Mouse (Mus musculus): ENCODE data around the gene Rimbp3.
A peak's percentile ranks its signal among the peaks of the same experiment; 100 is the strongest.
"Not testable (repeated sequence)": the region's sequence is repeated elsewhere in the genome, so short reads cannot be mapped to it uniquely, and the experiment has no call there.

Rimbp3 gene

DNA sequence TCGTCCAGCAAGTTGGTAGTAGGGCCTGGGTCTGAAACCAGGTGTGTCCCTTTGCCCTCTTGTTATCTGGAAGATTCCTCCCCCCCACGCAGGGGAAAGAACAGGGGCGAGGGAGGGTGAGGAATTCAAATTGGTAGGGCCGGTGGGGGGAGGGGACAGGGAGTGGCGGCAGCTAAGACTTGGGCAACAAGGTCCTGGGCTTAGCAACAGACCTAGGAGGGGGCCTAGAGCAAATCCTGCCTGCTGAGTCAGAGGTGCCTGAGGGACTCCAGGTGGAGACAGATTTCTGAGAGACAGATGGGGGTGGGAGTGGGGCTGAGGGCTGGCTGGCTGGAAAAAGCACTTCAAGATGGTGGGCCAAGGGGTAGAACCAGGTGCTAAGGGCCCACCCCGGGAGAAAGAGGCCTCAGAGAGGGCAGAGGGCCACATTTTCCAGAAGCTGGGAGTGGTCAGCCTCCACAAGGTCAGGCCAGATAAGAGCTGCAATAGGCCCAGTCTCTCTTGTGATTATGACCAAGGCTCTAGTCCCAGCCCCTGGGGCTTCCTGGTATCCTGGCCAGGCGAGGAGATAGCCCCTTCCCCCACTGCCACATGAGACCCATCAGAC is 11.8 kb downstream of the Rimbp3 start:
- DNase-seq, result no peak

DNA sequence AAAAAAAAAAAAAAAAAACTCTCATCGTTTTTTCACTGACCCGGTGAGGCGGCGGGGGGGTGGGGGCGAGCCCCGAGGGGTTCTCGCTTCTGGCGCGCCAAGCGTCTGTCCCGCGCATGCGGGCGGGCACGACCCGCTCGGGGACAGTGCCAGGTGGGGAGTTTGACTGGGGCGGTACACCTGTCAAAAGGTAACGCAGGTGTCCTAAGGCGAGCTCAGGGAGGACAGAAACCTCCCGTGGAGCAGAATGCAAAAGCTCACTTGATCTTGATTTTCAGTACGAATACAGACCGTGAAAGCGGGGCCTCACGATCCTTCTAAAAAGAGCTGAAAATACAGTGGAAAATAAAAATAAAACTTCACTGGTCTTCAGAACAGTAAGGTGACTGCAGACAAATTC is 13.8 kb downstream of the Rimbp3 start:
- DNase-seq, result peak; percentile 84 to 94

DNA sequence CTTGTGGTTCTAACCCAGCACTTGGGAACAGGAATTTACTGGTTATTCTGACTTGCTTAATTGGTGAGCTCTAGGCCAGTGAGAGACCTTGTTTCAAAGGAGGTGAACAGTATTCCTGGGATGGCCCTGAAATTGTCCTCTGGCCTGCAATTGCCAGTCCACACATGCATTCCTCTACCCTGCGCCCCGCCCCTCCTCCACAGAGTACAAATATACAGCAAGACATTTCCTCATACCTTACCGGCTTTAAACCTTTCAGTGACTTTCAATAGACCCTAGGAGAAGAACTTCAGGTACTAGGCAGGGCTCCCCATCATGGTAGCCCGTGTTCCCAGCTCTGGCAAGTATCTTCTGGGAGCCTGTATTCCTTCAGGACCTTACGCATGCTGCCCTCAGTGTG is 17.2 kb downstream of the Rimbp3 start:
- DNase-seq, result no peak

DNA sequence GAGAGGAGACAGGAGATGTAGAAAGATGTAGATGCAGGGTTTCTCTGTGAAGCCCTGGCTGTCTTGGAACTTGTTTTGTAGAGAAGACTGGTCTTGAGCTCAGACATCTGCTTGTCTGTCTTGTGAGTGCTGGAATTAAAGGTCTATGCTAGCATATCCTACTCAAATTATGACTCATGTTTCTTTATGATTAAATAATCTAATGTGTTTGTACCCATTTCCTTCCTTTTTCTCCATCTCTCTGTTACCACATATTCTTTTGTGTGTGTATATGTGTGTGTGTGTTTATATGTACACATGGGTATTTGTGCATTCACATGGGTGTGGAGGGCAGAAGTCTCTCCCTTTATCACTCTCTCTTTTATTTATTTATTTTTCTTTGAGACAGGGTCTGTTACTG is 18.1 kb downstream of the Rimbp3 start:
- no peak for DNase-seq

DNA sequence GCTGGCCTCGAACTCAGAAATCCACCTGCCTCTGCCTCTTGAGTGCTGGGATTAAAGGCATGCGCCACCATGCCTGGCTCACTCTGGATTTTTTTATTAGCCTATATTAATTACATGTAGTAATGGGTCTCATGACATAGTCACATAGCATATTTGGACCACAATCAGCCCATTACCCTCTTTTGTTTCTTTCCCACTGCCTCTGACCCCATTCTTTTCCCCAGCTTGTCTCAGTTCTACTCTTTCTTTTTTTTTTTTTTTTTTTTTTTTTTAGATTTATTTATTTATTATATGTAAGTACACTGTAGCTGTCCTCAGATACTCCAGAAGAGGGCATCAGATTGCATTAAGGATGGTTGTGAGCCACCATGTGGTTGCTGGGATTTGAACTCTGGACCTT is 23.1 kb downstream of the Rimbp3 start:
- not testable (repeated sequence) for DNase-seq

DNA sequence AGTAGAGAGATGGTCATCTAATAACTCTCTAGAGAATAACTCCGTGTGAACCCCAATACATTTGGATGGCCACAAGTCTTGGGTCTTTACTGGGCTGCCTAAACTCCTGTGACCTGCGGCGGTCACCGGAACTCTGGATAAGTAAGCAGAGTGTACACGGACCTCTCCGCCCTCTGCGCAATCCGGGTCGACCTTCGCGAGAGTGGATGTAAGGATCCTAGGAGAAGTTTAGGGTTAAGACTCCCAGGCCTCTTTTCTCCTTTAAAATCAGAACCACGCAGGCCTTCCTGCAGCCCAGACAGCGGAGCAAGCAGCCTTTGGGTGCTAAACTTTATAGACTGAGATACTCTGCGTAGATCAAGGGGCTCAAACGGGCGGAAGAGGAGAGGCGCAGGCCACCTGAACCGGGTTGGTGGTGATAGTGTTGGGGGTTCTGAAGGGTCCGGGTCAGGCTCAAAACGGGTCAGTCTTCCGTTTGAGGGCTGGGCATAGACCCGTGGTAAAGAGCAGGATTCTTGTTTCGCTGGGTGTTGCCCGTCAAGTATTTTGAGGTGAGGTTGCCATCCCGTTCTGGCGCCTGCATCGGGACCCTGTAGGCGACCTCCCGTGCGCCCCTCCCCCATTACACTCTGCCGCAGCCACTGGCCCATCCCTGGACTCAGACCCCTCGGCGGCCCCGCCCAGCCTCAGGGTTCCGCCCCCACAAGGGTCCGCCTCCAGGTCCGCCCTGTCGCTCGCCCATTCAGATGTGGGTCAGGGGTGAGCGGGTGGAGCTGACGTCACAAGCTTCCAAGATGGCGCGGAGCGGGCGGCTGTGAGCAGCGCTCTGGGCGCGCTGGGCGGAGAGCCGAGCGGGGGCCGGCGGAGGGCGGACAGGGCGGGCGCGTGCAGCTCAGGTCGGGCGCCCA is 24.6 kb downstream of the Rimbp3 start, which contains the start of gene Hic2:
TSS of gene Hic2 (plus strand) at position 779 of the 908 bp plus-strand sequence.
- DNase-seq, result peak; percentile 97 to 98

DNA sequence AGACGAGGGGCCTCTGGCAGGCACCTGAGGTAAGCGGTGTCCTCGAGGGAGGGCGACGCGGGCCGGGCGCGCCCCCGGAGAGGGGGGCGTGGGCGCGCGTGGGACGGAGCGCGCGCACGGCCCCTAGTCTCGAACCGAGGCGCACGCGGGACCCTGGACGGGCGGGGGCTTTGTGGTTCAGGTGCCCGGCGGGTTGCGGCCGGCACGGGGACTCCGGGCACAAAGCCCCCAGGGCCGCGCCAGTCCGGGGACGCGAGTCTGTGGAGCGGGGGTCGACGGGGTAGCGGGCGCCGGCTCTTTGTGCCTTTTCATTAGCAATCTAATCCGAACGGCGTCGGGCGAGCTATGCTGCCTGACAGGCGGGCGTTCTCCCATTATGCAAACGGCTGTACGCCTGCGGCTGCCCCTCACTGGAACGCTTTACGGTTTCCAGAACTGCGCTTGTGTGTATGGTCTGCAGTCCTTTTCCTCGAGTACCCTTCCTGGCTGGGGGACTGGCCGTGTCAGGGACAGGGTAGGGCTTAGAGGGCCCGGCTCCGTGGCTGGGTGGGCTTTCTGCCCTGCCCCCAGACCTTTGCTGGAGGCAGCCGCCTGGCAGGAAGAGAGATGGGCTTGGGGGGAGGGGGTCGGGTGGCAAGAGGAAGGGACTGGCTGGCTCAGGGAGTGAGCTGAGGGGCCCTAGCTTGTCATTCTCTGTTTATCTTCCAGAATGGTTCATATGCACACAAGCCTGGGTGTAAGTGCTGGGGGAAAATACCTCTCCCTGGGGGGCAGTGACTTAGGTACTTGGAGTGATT is 25.5 kb downstream of the Rimbp3 start:
- peak in 1 of 2 experiments; percentile 44 for DNase-seq

DNA sequence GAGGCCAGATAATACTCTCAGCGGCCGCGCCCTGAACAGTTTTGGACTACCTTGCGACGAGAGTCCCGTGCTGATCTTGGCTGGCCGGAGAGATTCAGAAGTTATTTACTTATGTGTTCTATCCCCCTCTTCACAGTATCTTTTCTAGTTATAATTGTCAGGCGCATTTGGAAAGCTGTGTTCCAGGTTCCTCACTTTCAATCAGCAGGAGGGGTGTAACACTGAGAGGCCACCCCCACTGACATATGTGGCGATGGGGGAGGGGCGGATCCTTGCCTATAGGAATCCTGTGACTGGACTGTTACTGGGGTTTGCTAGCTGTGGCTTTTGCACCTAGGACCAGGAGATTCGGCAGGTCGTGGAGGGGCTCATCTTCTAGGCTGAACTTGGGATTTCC is 26.1 kb downstream of the Rimbp3 start:
- DNase-seq, result peak in 1 of 2 experiments; percentile 19

DNA sequence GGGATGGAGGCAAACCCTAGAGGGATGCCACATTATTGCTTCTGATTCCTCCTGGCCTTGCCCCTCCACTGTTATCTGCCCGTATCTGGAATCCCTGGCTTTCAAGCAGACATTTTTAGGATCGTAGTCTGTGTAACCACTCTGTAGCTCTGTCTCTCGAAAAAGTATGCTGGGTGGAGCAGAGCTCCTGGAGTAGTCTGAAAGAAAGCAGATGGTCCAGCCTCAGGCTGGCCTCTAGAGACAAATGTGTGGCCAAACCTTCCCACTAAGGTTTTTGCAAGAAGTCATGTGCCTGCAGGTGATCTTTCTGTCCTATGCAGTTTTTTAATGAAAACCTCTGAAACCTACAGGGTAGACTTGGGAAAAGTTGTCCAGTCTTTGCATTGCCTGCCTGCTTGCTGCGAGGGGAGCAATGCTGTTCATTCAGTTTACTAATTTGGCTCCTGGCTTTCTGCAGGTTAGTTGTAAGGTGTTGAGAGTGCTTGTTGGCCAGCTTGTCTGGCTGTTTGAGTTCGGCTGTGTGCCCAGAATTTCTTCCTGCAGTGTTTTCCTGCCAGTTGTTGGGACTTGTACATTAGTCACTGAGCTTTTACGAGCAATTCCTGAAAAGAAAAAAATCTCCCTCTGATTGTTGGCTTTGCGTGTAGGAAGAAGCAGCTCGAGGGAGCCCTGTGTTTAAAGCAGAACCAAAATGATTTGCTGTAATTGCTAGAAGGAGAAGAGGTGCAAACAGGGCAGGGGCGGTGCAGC is 26.7 kb downstream of the Rimbp3 start:
- DNase-seq, result peak; percentile 61 to 69

DNA sequence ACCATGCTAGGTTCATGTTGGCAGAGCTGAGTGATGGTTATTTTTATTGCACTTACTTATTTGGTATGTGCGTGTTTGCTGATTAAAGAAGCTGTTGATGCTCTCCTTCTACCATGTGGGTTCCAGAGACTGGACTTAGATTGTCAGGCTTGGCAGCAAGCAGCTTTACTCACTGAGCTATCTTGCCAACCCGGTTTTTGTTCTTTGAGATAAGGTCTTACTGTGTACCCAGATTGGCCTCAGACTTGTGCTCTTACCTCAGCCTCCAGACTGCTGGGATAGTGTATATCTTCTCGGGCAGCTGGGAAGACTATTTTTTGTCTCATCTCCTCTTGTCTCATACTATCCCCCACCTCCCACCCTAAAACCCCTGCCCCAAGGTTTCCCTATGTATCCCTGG is 29.2 kb downstream of the Rimbp3 start:
- no peak for DNase-seq

DNA sequence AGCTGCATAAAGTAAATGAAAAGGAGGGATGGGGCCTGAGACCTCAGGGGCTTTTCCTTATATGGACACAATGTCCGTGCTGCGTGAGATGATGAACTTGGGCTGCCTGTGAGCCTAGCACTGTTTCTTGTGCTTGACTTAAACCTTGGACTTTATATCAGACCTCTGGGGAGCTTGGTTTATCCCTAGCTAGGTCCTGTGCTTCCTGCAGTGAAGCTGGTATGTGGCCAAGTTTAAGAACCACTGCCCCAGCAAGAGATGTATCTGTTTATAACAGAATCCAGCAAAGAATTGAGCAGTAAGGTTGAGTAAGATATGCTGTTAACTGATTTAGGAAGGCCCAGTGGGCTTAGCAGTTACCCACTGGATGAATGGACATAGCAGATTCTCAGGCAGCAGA is 31.0 kb downstream of the Rimbp3 start:
- peak; percentile 32 to 65 for DNase-seq

DNA sequence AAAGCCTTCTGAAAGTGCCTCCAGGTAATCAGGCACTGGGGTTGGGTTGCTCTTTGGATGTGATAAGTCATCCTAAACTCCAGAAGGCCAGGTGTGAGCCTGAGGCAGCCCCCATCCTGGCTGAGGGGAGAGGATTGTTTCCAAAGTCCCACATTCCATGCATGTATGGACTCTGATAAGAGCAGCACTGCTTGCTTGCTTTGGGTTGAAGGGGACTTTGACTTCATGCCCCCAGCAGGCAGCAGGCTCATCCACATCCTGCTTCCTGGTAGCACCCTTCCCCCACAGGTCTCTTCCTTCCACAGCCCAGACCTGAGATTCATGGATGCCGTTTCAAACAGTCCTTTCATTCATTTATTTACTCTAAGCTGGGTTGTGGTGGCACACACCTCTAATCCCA is 35.3 kb downstream of the Rimbp3 start:
- DNase-seq, result no peak

DNA sequence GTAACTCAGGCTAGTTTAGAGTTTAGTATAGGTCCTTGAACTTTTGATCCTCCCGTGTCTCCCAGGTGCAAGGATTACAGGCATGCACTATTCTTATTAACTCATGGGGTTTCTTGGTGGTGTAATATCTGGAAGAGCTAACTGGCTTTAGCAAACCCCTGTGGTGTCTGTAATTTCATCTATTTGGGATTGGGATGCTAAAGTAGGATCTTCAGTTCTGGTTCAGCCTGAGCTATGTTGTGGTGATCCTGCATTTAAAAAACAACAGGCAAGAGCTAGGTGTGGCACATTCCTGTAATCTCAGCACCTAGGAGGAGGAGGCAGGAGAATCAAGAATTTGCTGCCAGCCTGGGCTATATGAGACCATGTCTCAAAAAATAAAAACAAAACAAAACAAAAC is 36.6 kb downstream of the Rimbp3 start:
- DNase-seq, result no peak

DNA sequence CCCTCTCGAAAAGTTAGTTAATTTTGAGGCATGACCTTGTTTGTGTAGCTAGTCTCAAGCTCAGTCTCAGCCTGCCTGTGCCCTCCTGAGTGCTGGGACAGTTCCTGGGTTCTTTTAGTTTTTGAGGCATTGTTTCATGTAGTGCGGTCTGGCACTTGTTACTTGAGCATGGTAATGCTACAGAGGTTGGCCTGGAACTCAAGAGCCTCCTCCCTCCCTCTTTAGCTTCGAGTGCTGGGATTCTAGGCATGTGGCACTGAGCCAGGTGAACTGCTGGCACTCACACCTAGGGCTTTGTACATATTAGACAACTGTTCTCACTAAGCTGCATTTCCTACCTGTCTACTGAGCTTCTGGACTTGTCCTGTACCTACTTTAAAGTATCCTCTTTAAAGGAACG is 39.3 kb downstream of the Rimbp3 start:
- peak; percentile 84 for DNase-seq

DNA sequence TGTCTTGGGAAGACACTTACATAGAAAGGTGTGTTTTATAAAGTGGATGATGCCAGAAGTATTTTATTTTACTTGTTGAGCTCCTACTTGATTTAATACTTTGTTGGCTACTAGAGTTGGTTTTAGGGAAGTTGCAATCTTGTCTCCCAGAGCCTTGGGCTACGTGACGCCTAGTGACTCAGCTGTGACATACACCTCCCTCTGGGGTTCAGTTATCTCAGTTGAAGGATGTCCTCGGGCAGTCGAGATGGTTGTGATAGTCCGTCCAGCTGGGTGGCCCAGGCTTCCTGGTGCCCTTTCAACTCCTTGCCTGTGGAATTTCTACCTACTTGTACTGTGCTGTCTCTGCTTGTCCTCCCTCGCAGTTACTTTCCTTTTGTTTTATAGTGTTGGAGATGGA is 40.7 kb downstream of the Rimbp3 start:
- no peak for DNase-seq

DNA sequence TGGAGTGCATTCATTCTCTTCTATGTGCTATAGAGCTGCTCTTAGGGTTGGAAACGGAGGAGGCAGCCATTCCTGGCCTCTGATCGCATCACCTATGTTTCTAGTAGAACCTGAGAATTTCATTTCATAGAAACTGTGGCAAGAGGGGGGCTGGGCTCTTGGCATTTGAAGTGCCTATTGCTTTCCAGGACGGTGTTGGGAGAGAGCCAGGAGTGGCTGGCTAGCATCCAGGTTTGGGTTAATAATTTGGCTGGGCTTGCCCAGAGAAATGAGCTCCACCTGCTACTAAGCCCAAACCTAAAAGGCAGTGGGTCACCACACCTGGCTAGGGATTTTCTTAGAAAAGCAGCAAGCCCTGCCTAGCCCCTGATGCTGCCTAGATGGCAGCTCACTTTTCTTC is 43.1 kb downstream of the Rimbp3 start:
- DNase-seq, result peak; percentile 95 to 96

DNA sequence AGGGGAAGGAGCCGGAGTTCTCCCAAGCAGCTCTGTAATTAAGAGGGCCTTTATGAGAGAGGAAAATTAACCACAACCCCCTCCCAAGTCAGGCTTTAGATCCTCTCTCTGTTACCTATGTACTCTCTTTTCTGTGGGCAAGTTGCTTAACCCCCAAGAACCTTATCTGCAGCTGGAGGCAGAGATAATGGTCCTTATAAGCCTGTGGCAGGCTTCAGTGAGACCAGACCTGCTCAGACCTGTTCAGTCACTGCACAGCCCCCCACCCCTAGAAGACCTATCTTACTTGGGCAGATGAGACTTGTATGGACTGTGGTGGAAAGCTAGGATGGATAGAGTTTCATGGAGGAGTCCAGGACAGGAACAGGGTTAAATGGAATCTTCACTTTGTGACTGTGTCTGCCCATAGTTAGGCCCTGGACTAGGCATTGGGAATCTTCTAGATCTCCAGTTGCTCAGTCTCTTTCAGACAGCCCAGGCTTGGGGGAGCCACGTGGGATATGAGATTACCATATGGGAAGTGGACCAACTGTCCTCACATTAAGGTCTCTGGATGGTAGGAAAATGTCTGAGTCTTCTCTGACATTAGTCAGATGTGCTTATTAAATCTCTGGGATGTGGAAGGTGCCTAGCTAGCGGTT is 43.8 kb downstream of the Rimbp3 start:
- no peak for DNase-seq

DNA sequence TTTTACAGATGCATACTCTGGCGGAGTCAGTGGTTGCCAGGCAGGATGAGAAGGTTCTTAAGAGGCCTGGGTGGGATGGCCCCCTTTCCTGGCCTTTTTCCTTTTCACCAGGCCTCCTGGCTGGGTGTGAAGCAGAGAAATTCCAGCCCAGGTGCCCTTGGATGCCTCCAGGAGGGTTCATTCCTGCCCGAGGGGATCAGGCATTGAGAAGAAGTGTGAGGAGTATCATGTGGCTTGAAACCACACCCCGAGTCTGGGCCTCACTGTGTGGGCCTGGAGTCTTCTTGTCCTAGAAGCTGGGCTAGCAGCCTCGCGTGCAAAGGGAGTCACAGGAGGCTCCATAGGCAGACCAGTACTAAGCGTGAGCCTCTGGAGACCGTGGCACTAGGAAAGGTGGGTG is 44.4 kb downstream of the Rimbp3 start:
- DNase-seq, result no peak

DNA sequence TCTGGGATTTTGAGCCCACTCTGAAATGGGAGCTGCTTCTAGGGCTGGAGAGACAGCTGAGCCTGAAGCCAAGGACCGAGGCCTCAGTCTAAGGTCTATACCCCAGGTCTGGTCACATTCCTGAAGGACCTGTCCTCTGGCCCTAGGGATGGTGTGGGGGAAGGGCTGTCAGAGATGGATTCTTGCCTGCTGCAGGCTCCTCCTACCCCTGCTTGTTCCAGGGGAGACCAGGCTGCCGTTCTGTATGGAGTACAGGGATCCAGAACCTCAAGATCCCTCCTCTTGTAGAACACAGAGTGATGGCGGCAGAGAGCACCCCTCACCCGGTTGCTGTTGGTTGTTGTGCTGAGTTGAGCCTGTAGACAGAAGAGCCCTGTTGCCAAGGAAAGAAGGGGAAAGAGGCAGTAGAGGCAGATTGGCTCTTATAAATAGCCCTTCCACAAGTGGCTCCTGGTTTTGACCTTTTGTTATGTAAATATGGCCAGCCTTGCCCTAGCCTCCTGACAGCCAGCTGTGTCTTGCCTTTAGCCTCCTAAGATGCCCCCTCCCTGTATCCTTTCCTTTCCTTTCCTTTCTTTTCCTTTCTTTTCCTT is 45.7 kb downstream of the Rimbp3 start:
- peak; percentile 46 to 59 for DNase-seq

DNA sequence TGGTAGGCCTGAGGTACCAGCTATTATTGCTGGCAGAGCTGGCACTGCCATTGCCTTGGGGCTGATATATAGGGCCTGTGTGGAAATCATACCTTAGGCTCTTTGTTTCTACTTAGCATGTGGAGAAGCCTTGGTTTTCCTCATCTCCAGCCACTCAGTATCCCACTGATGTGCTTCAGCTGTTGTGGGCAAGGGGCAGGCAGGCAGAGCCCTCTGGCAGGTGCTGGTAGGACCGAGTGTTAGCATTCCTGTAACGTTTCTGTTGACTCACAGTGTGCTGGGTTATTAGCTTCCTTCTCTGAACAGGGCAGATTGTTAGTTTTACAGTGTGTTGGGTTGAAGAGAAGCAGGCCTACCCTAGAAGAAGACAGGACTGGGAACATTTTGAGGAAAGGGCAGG is 46.9 kb downstream of the Rimbp3 start:
- DNase-seq, result no peak

DNA sequence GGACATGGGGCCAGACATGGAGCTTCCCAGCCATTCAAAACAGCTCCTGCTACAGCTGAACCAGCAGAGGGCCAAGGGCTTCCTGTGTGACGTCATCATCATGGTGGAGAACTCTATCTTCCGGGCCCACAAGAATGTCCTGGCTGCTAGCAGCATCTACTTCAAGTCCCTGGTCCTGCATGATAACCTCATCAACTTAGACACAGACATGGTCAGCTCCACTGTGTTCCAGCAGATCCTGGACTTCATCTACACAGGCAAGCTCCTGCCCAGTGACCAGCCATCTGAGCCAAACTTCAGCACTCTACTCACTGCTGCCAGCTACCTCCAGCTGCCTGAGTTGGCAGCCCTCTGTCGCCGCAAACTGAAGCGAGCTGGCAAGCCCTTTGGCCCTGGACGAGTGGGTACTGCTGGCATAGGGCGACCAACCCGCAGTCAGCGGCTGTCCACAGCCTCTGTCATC is 49.0 kb downstream of the Rimbp3 start:
- DNase-seq, result peak in 1 of 2 experiments; percentile 34

DNA sequence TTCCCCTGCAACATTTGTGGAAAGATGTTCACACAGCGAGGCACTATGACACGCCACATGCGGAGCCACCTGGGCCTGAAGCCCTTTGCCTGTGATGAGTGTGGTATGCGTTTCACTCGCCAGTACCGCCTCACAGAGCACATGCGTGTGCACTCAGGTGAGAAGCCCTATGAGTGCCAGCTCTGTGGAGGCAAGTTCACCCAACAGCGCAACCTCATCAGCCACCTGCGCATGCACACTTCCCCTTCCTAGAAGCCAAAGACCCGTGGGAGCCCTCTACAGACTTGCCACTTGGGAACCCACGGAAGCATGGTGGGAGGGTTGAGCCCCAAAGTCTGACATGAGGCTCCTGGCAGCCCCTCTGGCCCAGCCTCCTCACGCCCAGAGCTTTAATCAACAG is 50.5 kb downstream of the Rimbp3 start:
- no peak for DNase-seq

Measured in kidney, postnatal 36 days (tissue).